Mouse (Mus musculus): ENCODE data around the gene Tnrc6c. TPM values are rescaled to one million over a fixed set of nuclear protein-coding genes. Genes with fewer than 3 reads are reported as not detected.

Gene Tnrc6c
- total and polyA plus RNA-seq, 3 experiments, result 6.9 to 16.7 (median 12.8) TPM

GRCm38 (mm10) chr11:117619581-117619980 is 34.5 kb upstream of the Tnrc6c start:
- TF ChIP-seq SMC3 (IDR thresholded peaks at IDR 0.05; ENCODE audit: low read depth, low read length) (no peak), ELF1 (IDR thresholded peaks at IDR 0.05; ENCODE audit: low read depth, low read length) (0 out of 2 replicates have a peak, but pooled peaks have one; percentile 13), USF1 (IDR thresholded peaks at IDR 0.05; ENCODE audit: low read depth, low read length) (no peak)
- in situ Hi-C loops (cut with MboI; ENCODE audit: low pct_ligation_motif_present, low pct_unique_long_range_greater_than_20kb, low sequenced_read_pairs) (no loop called here), dilution Hi-C loops (cut with MboI; ENCODE audit: extremely low pct_ligation_motif_present, extremely low pct_unique_long_range_greater_than_20kb, low sequenced_read_pairs) (no loop called here)
- DNase-seq (ENCODE audit: extremely low read depth), result no peak
- Histone ChIP-seq H3K27ac (ENCODE audit: insufficient read depth, low read depth) (no peak overlapping the region), H3K79me2 (replicated peaks; ENCODE audit: control insufficient read depth, extremely low read depth, insufficient read depth, poor library complexity, severe bottlenecking) (no peaks in the 10 kb centered on the region), H3K27me3 (replicated peaks) (no peaks in the 10 kb centered on the region), H3K4me3 (replicated peaks in 1 of 3; ENCODE audit: low read depth in 2 of 3, low read length in 2 of 3, poor library complexity in 1 of 3) (no peak overlapping the region), H3K9me3 (replicated peaks; ENCODE audit: low read length) (peaks cover 11% of the 10 kb centered on the region), H3K4me2 (ENCODE audit: insufficient read depth, low read depth, poor library complexity, severe bottlenecking) (no peak overlapping the region), H3K9ac (ENCODE audit: insufficient read depth, low read depth) (no peak overlapping the region), H3K36me3 (replicated peaks in 1 of 2; ENCODE audit: control insufficient read depth in 1 of 2, insufficient read depth in 1 of 2, low read length in 1 of 2) (no peaks in the 10 kb centered on the region), H3K4me1 (ENCODE audit: control insufficient read depth in 1 of 2, insufficient read depth in 2 of 2) (peaks cover 15 to 44% of the 10 kb centered on the region in 2 experiments)

GRCm38 (mm10) chr11:117625196-117625595 is 28.9 kb upstream of the Tnrc6c start:
- Histone ChIP-seq H3K4me2 (ENCODE audit: insufficient read depth, low read depth, poor library complexity, severe bottlenecking) (no peak overlapping the region), H3K79me2 (replicated peaks; ENCODE audit: control insufficient read depth, extremely low read depth, insufficient read depth, poor library complexity, severe bottlenecking) (no peaks in the 10 kb centered on the region), H3K9ac (ENCODE audit: insufficient read depth, low read depth) (no peak overlapping the region), H3K4me3 (replicated peaks in 1 of 3; ENCODE audit: low read depth in 2 of 3, low read length in 2 of 3, poor library complexity in 1 of 3) (no peak overlapping the region), H3K36me3 (replicated peaks in 1 of 2; ENCODE audit: control insufficient read depth in 1 of 2, insufficient read depth in 1 of 2, low read length in 1 of 2) (no peaks in the 10 kb centered on the region), H3K9me3 (replicated peaks; ENCODE audit: low read length) (peaks cover 7% of the 10 kb centered on the region), H3K27me3 (replicated peaks) (no peaks in the 10 kb centered on the region), H3K4me1 (ENCODE audit: control insufficient read depth in 1 of 2, insufficient read depth in 2 of 2) (peaks cover 11 to 38% of the 10 kb centered on the region in 2 experiments), H3K27ac (ENCODE audit: insufficient read depth, low read depth) (no peak overlapping the region)
- TF ChIP-seq POLR2AphosphoS2 (IDR thresholded peaks at IDR 0.05; ENCODE audit: low read depth, low read length) (no peak), ZKSCAN1 (IDR thresholded peaks at IDR 0.05; ENCODE audit: borderline replicate concordance, low read depth, low read length) (no peak), NELFE (IDR thresholded peaks at IDR 0.05; ENCODE audit: low read depth, low read length) (no peak), IRF4 (IDR thresholded peaks at IDR 0.05; ENCODE audit: low read depth, low read length) (no peak), ZC3H11A (IDR thresholded peaks at IDR 0.05; ENCODE audit: low read depth, low read length) (no peak), MAZ (IDR thresholded peaks at IDR 0.05; ENCODE audit: low read depth, low read length) (no peak), MEF2A (IDR thresholded peaks at IDR 0.05; ENCODE audit: borderline replicate concordance, low read depth, low read length) (no peak), ZMIZ1 (IDR thresholded peaks at IDR 0.05; ENCODE audit: low read depth, low read length) (no peak), POLR2A (IDR thresholded peaks at IDR 0.05; ENCODE audit: low read depth, low read length) (no peak), EP300 (IDR thresholded peaks at IDR 0.05; ENCODE audit: low read length) (no peak), MAFK (IDR thresholded peaks at IDR 0.05; ENCODE audit: insufficient replicate concordance, low read length) (no peak), HCFC1 (IDR thresholded peaks at IDR 0.05; ENCODE audit: low read depth, low read length) (no peak), TCF12 (IDR thresholded peaks at IDR 0.05; ENCODE audit: low read depth, low read length) (no peak), E2F4 (IDR thresholded peaks at IDR 0.05; ENCODE audit: insufficient replicate concordance, low read depth, low read length) (no peak), PAX5 (IDR thresholded peaks at IDR 0.05; ENCODE audit: low read length) (no peak), ELF1 (IDR thresholded peaks at IDR 0.05; ENCODE audit: low read depth, low read length) (no peak)
- no peak for DNase-seq (ENCODE audit: extremely low read depth)
- in situ Hi-C loops (cut with MboI; ENCODE audit: low pct_ligation_motif_present, low pct_unique_long_range_greater_than_20kb, low sequenced_read_pairs), result no loop called here
- dilution Hi-C loops (cut with MboI; ENCODE audit: extremely low pct_ligation_motif_present, extremely low pct_unique_long_range_greater_than_20kb, low sequenced_read_pairs), result no loop called here
